In genomic region chr13:119045112-119045511, GRCm38 (mm10) we compare ENCODE assay signal across 28 mouse cellular contexts.
"Had no signal": no experiment of that assay in that cellular context is flagged by ENCODE, and none has a peak within 500 bp of the region (broad histone marks: within the 10 kb centered on the region; RNA-seq: fewer than 3 reads in every experiment).

No protein-coding gene starts in this region.

- H3K36me3 ChIP-seq: embryonic facial prominence, embryonic 10.5 days; embryonic facial prominence, embryonic 12.5 days; embryonic facial prominence, embryonic 13.5 days; embryonic facial prominence, embryonic 15.5 days; forebrain, embryonic 10.5 days; forebrain, embryonic 12.5 days; forebrain, embryonic 15.5 days had no signal

- DNase-seq: cerebellum, adult 8-10 months; cerebellum, adult 9-10 months; cerebellum, adult 9-11 months; cerebellum, postnatal 10 days; cerebellum, postnatal 14 days; cerebellum, postnatal 25 days; cerebellum, postnatal 36 days; embryo, embryonic 11 days; forebrain, postnatal 0 days; gastrocnemius, adult 2 months; gastrocnemius, postnatal 10 days; gastrocnemius, postnatal 14 days; gastrocnemius, postnatal 25 days; gastrocnemius, postnatal 36 days; heart, adult 11 months; heart, adult 18-20 months; heart, adult 2 months had no signal

- ATAC-seq: forebrain, embryonic 13.5 days; forebrain, embryonic 14.5 days; forebrain, embryonic 15.5 days; forebrain, embryonic 16.5 days; forebrain, postnatal 0 days had no signal

- H3K9me3 ChIP-seq: embryonic facial prominence, embryonic 10.5 days; embryonic facial prominence, embryonic 12.5 days; embryonic facial prominence, embryonic 13.5 days; embryonic facial prominence, embryonic 15.5 days; forebrain, embryonic 10.5 days; forebrain, embryonic 12.5 days; forebrain, embryonic 13.5 days; forebrain, embryonic 15.5 days had no signal

- H3K9ac ChIP-seq: embryonic facial prominence, embryonic 12.5 days; embryonic facial prominence, embryonic 13.5 days; embryonic facial prominence, embryonic 15.5 days; forebrain, embryonic 12.5 days; forebrain, embryonic 13.5 days; forebrain, embryonic 15.5 days; forebrain, postnatal 0 days had no signal

- H3K4me3 ChIP-seq: embryonic facial prominence, embryonic 10.5 days; embryonic facial prominence, embryonic 12.5 days; embryonic facial prominence, embryonic 13.5 days; embryonic facial prominence, embryonic 15.5 days; erythroblast, embryonic 14.5 days; forebrain, embryonic 10.5 days; forebrain, embryonic 12.5 days; forebrain, embryonic 13.5 days; forebrain, embryonic 15.5 days; gastrocnemius, adult 2 months; heart, adult 2 months had no signal

- H3K27ac ChIP-seq: embryonic facial prominence, embryonic 10.5 days; embryonic facial prominence, embryonic 12.5 days; embryonic facial prominence, embryonic 13.5 days; embryonic facial prominence, embryonic 15.5 days; forebrain, embryonic 10.5 days; forebrain, embryonic 12.5 days; forebrain, embryonic 13.5 days; forebrain, embryonic 15.5 days; gastrocnemius, adult 2 months; heart, adult 2 months had no signal

- H3K4me1 ChIP-seq: embryonic facial prominence, embryonic 10.5 days; embryonic facial prominence, embryonic 12.5 days; embryonic facial prominence, embryonic 13.5 days; embryonic facial prominence, embryonic 15.5 days; forebrain, embryonic 10.5 days; forebrain, embryonic 12.5 days; forebrain, embryonic 13.5 days; forebrain, embryonic 15.5 days had no signal

- H3K27me3 ChIP-seq: embryonic facial prominence, embryonic 12.5 days; embryonic facial prominence, embryonic 13.5 days; embryonic facial prominence, embryonic 15.5 days; forebrain, embryonic 12.5 days; forebrain, embryonic 13.5 days; forebrain, embryonic 15.5 days had no signal

- H3K4me2 ChIP-seq: embryonic facial prominence, embryonic 12.5 days; embryonic facial prominence, embryonic 13.5 days; embryonic facial prominence, embryonic 15.5 days; forebrain, embryonic 12.5 days; forebrain, embryonic 13.5 days; forebrain, embryonic 15.5 days had no signal
